Mouse (Mus musculus) frontal cortex, adult 2 months (tissue): ENCODE results near the gene Antxr1. TPM values are rescaled to one million over a fixed set of nuclear protein-coding genes. Genes with fewer than 3 reads are reported as not detected.
A peak's percentile ranks its signal among the peaks of the same experiment; 100 is the strongest.

Experiments used
- DNase-seq, 2 experiments: peaks; one replicate each; pipeline ENCODE4 v3.0.0; 2022; ENCODE audit warnings: low spot score in 1 of 2; ENCODE audit errors: extremely low spot score in 1 of 2
- polyA plus RNA-seq: library from polyadenylated mRNA; depleted of rRNA; stranded (reverse); fragments of >200 nt; gene quantifications from 2 replicates; pipeline ENCODE4 v1.2.3, GENCODE M21; 2012

The Antxr1 gene
- polyA plus RNA-seq, 1 experiment, result 11.3 TPM

- DNase-seq, result no peak
Measured at GRCm38 (mm10) chr6:87151427-87151826, 184.2 kb downstream of the Antxr1 start.

GRCm38 (mm10) chr6:87150471-87150870 is 185.2 kb downstream of the Antxr1 start:
- DNase-seq, result no peak

GRCm38 (mm10) chr6:87147921-87148320 is 187.7 kb downstream of the Antxr1 start:
- no peak for DNase-seq

GRCm38 (mm10) chr6:87143594-87143993 is 192.0 kb downstream of the Antxr1 start:
- no peak for DNase-seq

- no peak for DNase-seq
Measured at GRCm38 (mm10) chr6:87142239-87142638, 193.4 kb downstream of the Antxr1 start.

- DNase-seq, result no peak
Measured at GRCm38 (mm10) chr6:87139796-87140553, 195.6 kb downstream of the Antxr1 start.

- DNase-seq, result no peak
Measured at GRCm38 (mm10) chr6:87138479-87138878, 197.1 kb downstream of the Antxr1 start.

GRCm38 (mm10) chr6:87133966-87134546 is 201.6 kb downstream of the Antxr1 start:
- DNase-seq, result peak; percentile 18 to 49

GRCm38 (mm10) chr6:87133520-87133919 is 202.1 kb downstream of the Antxr1 start:
- DNase-seq, result no peak

- DNase-seq, result no peak
Measured at GRCm38 (mm10) chr6:87131078-87131477, 204.5 kb downstream of the Antxr1 start.

- no peak for DNase-seq
Measured at GRCm38 (mm10) chr6:87130628-87131027, 205.0 kb downstream of the Antxr1 start.

- DNase-seq, result no peak
Measured at GRCm38 (mm10) chr6:87129861-87130260, 205.8 kb downstream of the Antxr1 start.

- no peak for DNase-seq
Measured at GRCm38 (mm10) chr6:87127049-87127753, 208.4 kb downstream of the Antxr1 start.

- no peak for DNase-seq
Measured at GRCm38 (mm10) chr6:87123973-87124372, 211.6 kb downstream of the Antxr1 start.

- DNase-seq, result no peak
Measured at GRCm38 (mm10) chr6:87123406-87123805, 212.2 kb downstream of the Antxr1 start.

- DNase-seq, result no peak
Measured at GRCm38 (mm10) chr6:87121961-87122360, 213.7 kb downstream of the Antxr1 start.

- DNase-seq, result no peak
Measured at GRCm38 (mm10) chr6:87120661-87121060, 215.0 kb downstream of the Antxr1 start.

GRCm38 (mm10) chr6:87119975-87120374 is 215.6 kb downstream of the Antxr1 start:
- no peak for DNase-seq

GRCm38 (mm10) chr6:87119066-87119837 is 216.4 kb downstream of the Antxr1 start:
- DNase-seq, result no peak

- DNase-seq, result no peak
Measured at GRCm38 (mm10) chr6:87116596-87116995, 219.0 kb downstream of the Antxr1 start.

- no peak for DNase-seq
Measured at GRCm38 (mm10) chr6:87115981-87116380, 219.6 kb downstream of the Antxr1 start.
